Mouse (Mus musculus): ENCODE results near the gene Proser3.

GRCm38 (mm10) chr7:30553021-30553589 lies 1.0 kb upstream of the Proser3 start:
- TF ChIP-seq POLR2A (IDR thresholded peaks at IDR 0.05; ENCODE audit: insufficient read depth, low read depth, low read length) (no peak), CTCF (IDR thresholded peaks at IDR 0.05; ENCODE audit: insufficient read depth, low read depth, low read length) (no peak)

Measured in olfactory bulb, adult 2 months (tissue).